ENCODE assay signal across 13 mouse cellular contexts in the genomic region with DNA sequence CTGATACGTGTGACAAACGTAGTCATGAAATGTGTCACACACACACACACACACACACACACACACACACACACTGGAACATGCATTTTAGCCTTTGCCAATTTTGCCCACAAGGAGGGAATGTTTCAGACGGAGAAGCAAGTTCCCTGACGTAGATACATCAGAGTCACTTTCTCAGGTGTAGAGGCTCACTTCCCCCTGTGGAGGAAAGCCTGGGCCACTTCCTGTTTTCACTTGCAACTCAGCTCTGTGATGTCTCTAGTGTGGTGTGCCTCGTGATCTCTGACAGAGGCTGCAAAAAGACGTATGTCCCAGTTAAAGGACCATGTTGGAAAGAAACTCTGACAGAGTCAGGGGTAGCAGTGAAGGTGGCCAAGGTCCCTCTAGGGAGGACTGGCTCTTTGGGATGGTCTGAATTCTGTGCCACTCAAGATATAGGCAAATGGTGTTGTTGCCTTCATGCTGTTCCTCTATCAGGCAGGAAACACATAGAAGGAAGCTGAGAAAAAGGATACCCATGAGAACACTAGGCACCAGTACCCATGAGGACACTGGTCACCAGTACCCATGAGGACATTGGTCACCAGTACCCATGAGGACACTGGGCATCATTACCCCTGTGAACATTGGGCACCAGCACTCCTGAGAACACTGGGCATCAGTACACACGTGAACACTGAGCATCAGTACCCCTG. TPM values are rescaled to one million over a fixed set of nuclear protein-coding genes. Genes with fewer than 3 reads are reported as not detected.
A peak's percentile ranks its signal among the peaks of the same experiment; 100 is the strongest.
DNase-seq lines count a peak whose midpoint lies in the region; ATAC-seq lines count a peak whose summit lies in the region.
"Had no signal": no experiment of that assay in that cellular context is flagged by ENCODE, and none has a peak within 500 bp of the region (broad histone marks: within the 10 kb centered on the region; RNA-seq: fewer than 3 reads in every experiment).

No protein-coding gene starts in this region.

- no peak overlapping the region for H3K9ac ChIP-seq in midbrain, embryonic 14.5 days (replicated peaks; ENCODE audit: low read length)
- H3K9ac ChIP-seq: embryonic facial prominence, embryonic 12.5 days; lung, embryonic 15.5 days; neural tube, embryonic 12.5 days had no signal

- WGBS in midbrain, embryonic 14.5 days = 86% methylated on average over 7 of the region's 7 CpGs

- no peaks in the 10 kb centered on the region for H3K27me3 ChIP-seq in midbrain, embryonic 14.5 days (ENCODE audit: control insufficient read depth, insufficient read depth, low read length)
- H3K27me3 ChIP-seq: embryonic facial prominence, embryonic 12.5 days; lung, embryonic 15.5 days; neural tube, embryonic 12.5 days had no signal

- DNase-seq in gastrocnemius, postnatal 25 days = peak; percentile 18
- no peak for DNase-seq in gastrocnemius, adult 8-10 months (ENCODE audit: low spot score in 2 of 2)
- peak; percentile 34 for DNase-seq in c-Kit-positive CD71-negative TER-119-negative erythroid progenitor cells, embryonic 14.5 days (ENCODE audit: low read depth)
- DNase-seq in naive thymus-derived CD4-positive, alpha-beta T cell, adult 2 months (ENCODE audit: low read depth) = peak; percentile 96
- DNase-seq in thymus, postnatal 0 days (ENCODE audit: low spot score) = peak; percentile 93
- DNase-seq in adrenal gland, postnatal 25 days = no peak
- no peak for DNase-seq in gastrocnemius, postnatal 14 days
- no peak for DNase-seq in midbrain, embryonic 14.5 days
- DNase-seq: heart, postnatal 10 days; kidney, adult 18-20 months had no signal

- no peak for ATAC-seq in midbrain, embryonic 14.5 days (ENCODE audit: low FRiP score, low TSS enrichment)

- no peaks in the 10 kb centered on the region for H3K4me1 ChIP-seq in midbrain, embryonic 14.5 days (ENCODE audit: control insufficient read depth, insufficient read depth, low read length)
- H3K4me1 ChIP-seq: embryonic facial prominence, embryonic 12.5 days; lung, embryonic 15.5 days; neural tube, embryonic 12.5 days had no signal

- H3K27ac ChIP-seq in midbrain, embryonic 14.5 days (replicated peaks; ENCODE audit: low read depth, low read length) = no peak overlapping the region
- H3K27ac ChIP-seq: embryonic facial prominence, embryonic 12.5 days; lung, embryonic 15.5 days; neural tube, embryonic 12.5 days had no signal

- no peaks in the 10 kb centered on the region for H3K9me3 ChIP-seq in midbrain, embryonic 14.5 days (ENCODE audit: control insufficient read depth, low read length)
- H3K9me3 ChIP-seq: embryonic facial prominence, embryonic 12.5 days; lung, embryonic 15.5 days; neural tube, embryonic 12.5 days had no signal

- intact Hi-C loops in gastrocnemius, postnatal 14 days (cut with DNase I; ENCODE audit: low total_unique reads) = no loop called here

- H3K4me3 ChIP-seq in midbrain, embryonic 14.5 days (replicated peaks; ENCODE audit: low read depth, low read length) = no peak overlapping the region
- H3K4me3 ChIP-seq: embryonic facial prominence, embryonic 12.5 days; lung, embryonic 15.5 days; neural tube, embryonic 12.5 days had no signal

- H3K36me3 ChIP-seq in midbrain, embryonic 14.5 days (ENCODE audit: control insufficient read depth, insufficient read depth, low read length) = no peaks in the 10 kb centered on the region
- H3K36me3 ChIP-seq: embryonic facial prominence, embryonic 12.5 days; lung, embryonic 15.5 days; neural tube, embryonic 12.5 days had no signal

- no peak overlapping the region for H3K4me2 ChIP-seq in midbrain, embryonic 14.5 days (ENCODE audit: low read length)
- H3K4me2 ChIP-seq: embryonic facial prominence, embryonic 12.5 days; lung, embryonic 15.5 days; neural tube, embryonic 12.5 days had no signal

RNA-seq across cellular contexts. Expression of a gene that starts 24.5 kb away (rescaled TPM):
- total RNA-seq in gastrocnemius, postnatal 25 days (2021) = 1 to 10 TPM; 8.0 to 9.9 TPM
- total RNA-seq in gastrocnemius, adult 8-10 months (2022) = 1 to 10 TPM; 5.7 to 9.1 (median 7.4) TPM
- polyA plus RNA-seq in thymus, postnatal 0 days (2015; fragmentation: Nextera tagmentation; extraction: Ambion mirVana) = 5.1 and 6.3 TPM in 2 replicates
- 22.3 and 32.8 TPM in 2 replicates for total RNA-seq in adrenal gland, postnatal 25 days (2021)
- total RNA-seq in gastrocnemius, postnatal 14 days (2021) = 10 to 100 TPM; 10.8 to 11.2 TPM
- 2.7 and 4.3 TPM in 2 replicates for polyA plus RNA-seq in midbrain, embryonic 14.5 days (2014; fragmentation: Nextera tagmentation; extraction: Ambion mirVana)

RNA-seq across cellular contexts. Expression of a gene that starts 41.8 kb away (rescaled TPM):
- 10 to 100 TPM; 78.4 to 80.6 TPM for total RNA-seq in gastrocnemius, postnatal 25 days (2021)
- 10 to 100 TPM; 63.8 to 69.8 (median 65.0) TPM for total RNA-seq in gastrocnemius, adult 8-10 months (2022)
- 34.7 and 35.7 TPM in 2 replicates for polyA plus RNA-seq in thymus, postnatal 0 days (2015; fragmentation: Nextera tagmentation; extraction: Ambion mirVana)
- 74.9 and 93.1 TPM in 2 replicates for total RNA-seq in adrenal gland, postnatal 25 days (2021)
- 10 to 100 TPM; 64.0 to 68.9 TPM for total RNA-seq in gastrocnemius, postnatal 14 days (2021)
- polyA plus RNA-seq in midbrain, embryonic 14.5 days (2014; fragmentation: Nextera tagmentation; extraction: Ambion mirVana) = 14.0 and 14.4 TPM in 2 replicates

Comparison
In these comparisons a context has a peak if more than half of its experiments do, and no peak if none do; other contexts are left out.
1. DNase-seq: peak in gastrocnemius, postnatal 25 days (single experiment), c-Kit-positive CD71-negative TER-119-negative erythroid progenitor cells, embryonic 14.5 days (single experiment), naive thymus-derived CD4-positive, alpha-beta T cell, adult 2 months (single experiment) and thymus, postnatal 0 days (single experiment); none in gastrocnemius, adult 8-10 months (0 of 2), adrenal gland, postnatal 25 days (single experiment), gastrocnemius, postnatal 14 days (single experiment) and midbrain, embryonic 14.5 days (single experiment).